Mouse (Mus musculus): ENCODE measurements around the gene Setd2. TPM values are rescaled to one million over a fixed set of nuclear protein-coding genes. Genes with fewer than 3 reads are reported as not detected.
A peak's percentile ranks its signal among the peaks of the same experiment; 100 is the strongest.

Gene Setd2
- 35.7 and 36.3 TPM in 2 replicates for polyA plus RNA-seq (2015; fragmentation: Nextera tagmentation; extraction: Ambion mirVana)

GRCm38 (mm10) chr9:110532538-110533291, at the start of gene Setd2:
TSS of gene Setd2 (plus strand) at chr9:110532597.
- Histone ChIP-seq H3K4me1 (replicated peaks) (peaks cover 39% of the 10 kb centered on the region), H3K27ac (replicated peaks) (peak within 1 kb of the TSS; percentile 99), H3K4me2 (peak within 1 kb of the TSS; percentile 90), H3K9me3 (no peaks in the 10 kb centered on the region), H3K27me3 (no peaks in the 10 kb centered on the region), H3K36me3 (no peaks in the 10 kb centered on the region), H3K9ac (peak within 1 kb of the TSS; percentile 97), H3K4me3 (peak within 1 kb of the TSS; percentile 94)
- WGBS, result under 1% methylated on average over 76 of the region's 109 CpGs
- peak; percentile 72 for ATAC-seq (ENCODE audit: low read depth)

GRCm38 (mm10) chr9:110488841-110489240, 43.6 kb upstream of the Setd2 start:
- no peak overlapping the region for H3K9ac ChIP-seq
- no peak overlapping the region for H3K4me3 ChIP-seq
- H3K36me3 ChIP-seq, result no peaks in the 10 kb centered on the region
- no peak overlapping the region for H3K4me2 ChIP-seq
- H3K27me3 ChIP-seq, result no peaks in the 10 kb centered on the region
- no peak overlapping the region for H3K27ac ChIP-seq (replicated peaks)
- H3K4me1 ChIP-seq (replicated peaks), result no peaks in the 10 kb centered on the region
- 13% methylated on average over 4 of the region's 4 CpGs for WGBS
- no peak for ATAC-seq (ENCODE audit: low read depth)
- H3K9me3 ChIP-seq, result peaks cover 6% of the 10 kb centered on the region

- no peaks in the 10 kb centered on the region for H3K36me3 ChIP-seq
- H3K9ac ChIP-seq, result no peak overlapping the region
- ATAC-seq (ENCODE audit: low read depth), result no peak
- no peak overlapping the region for H3K27ac ChIP-seq (replicated peaks)
- no peaks in the 10 kb centered on the region for H3K4me1 ChIP-seq (replicated peaks)
- H3K27me3 ChIP-seq, result no peaks in the 10 kb centered on the region
- 70% methylated on average over 5 of the region's 5 CpGs for WGBS
- H3K4me3 ChIP-seq, result no peak overlapping the region
- no peak overlapping the region for H3K4me2 ChIP-seq
- peaks cover 6% of the 10 kb centered on the region for H3K9me3 ChIP-seq
Measured at GRCm38 (mm10) chr9:110490913-110491312, 41.5 kb upstream of the Setd2 start.

DNA sequence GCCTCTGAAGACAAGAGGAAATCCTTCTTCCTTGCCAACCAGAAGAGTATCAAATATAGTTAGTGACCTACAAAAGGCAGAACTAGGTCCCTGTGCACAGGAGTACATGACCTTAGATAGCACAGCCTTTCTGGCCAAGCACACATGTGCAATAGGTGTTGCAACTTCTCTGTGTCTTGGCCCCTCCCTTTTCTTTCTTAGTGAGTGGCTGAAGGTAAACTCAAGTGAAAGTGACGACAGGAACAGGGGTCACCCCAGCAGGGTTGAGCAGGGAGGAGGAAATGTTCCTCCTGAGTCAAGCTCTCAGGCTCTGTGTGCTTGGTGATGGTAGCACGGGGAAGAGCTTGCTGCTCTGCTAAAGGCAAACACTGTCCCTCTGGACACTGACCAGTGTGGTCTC, 6.7 kb upstream of the Setd2 start:
- no peaks in the 10 kb centered on the region for H3K27me3 ChIP-seq
- H3K4me3 ChIP-seq, result no peak overlapping the region
- no peak overlapping the region for H3K9ac ChIP-seq
- peaks cover 3% of the 10 kb centered on the region; the same call in 1 of the 2 replicates for H3K4me1 ChIP-seq (replicated peaks)
- H3K9me3 ChIP-seq, result no peaks in the 10 kb centered on the region
- no peak overlapping the region for H3K4me2 ChIP-seq
- 57% methylated on average over 2 of the region's 2 CpGs for WGBS
- H3K36me3 ChIP-seq, result no peaks in the 10 kb centered on the region
- H3K27ac ChIP-seq (replicated peaks), result no peak overlapping the region
- ATAC-seq (ENCODE audit: low read depth), result no peak

DNA sequence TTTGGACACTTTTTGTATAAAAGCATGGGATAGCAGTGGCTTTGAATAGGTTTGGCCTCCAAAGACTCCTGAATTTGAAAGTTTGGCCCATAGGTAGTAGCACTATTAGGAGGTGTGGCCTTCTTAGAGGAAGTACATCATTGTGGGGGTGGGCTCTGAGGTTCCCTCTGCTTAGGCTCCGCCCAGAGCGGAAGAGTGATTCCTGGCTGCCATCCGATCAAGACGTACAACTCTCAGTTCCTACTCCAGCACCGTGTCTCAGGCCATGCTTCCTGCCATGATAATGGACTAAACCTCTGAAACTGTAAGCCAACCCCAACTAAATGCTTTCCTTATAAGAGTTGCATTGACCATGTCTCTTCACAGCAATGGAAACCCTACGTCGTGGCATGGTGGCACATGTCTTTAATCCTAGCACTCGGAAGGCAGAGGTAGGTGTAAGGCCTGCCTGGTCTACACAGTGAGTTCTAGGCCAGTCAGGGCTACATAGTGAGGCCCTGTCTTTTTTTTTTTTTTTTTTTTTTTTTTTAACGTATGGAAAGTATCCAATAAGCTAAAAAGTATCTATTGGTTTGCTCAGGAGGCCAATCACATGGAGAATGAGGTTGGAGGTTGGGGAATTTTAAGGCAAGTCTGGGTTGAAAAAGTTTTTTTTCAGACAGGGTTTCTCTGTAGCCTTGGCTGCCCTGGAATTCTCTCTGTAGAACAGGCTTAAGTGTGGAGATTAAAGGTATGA, 3.2 kb upstream of the Setd2 start:
- no peak overlapping the region for H3K4me3 ChIP-seq
- no peak overlapping the region for H3K9ac ChIP-seq
- no peak overlapping the region for H3K4me2 ChIP-seq
- no peaks in the 10 kb centered on the region for H3K36me3 ChIP-seq
- ATAC-seq (ENCODE audit: low read depth), result no peak
- H3K27ac ChIP-seq (replicated peaks), result no peak overlapping the region
- no peaks in the 10 kb centered on the region for H3K27me3 ChIP-seq
- WGBS, result 44% methylated on average over 9 of the region's 9 CpGs
- H3K9me3 ChIP-seq, result no peaks in the 10 kb centered on the region
- H3K4me1 ChIP-seq (replicated peaks), result peaks cover 18% of the 10 kb centered on the region

DNA sequence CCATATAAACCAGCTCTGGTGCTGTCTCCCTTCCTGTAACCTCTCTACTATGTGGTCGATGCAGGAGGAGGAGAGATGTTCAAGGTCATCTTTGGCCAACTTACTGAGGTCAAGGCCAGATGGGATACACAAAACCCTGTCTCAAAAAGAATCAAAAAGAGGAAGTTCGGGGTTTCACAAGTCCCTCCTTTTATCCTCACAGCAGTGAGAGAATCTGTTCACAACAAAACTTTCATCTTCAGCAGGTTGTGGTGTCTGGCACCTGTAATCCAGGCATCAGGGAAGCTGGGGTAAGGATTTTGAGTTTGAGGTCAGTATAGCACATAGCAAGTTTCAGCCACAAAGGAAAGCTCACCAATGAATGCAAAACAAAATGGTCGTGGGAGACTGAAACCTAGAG, 1.7 kb upstream of the Setd2 start:
- WGBS, result 74% methylated on average over 3 of the region's 3 CpGs
- H3K9ac ChIP-seq, result no peak overlapping the region
- no peak for ATAC-seq (ENCODE audit: low read depth)
- no peaks in the 10 kb centered on the region for H3K27me3 ChIP-seq
- no peaks in the 10 kb centered on the region for H3K36me3 ChIP-seq
- H3K4me2 ChIP-seq, result peak overlapping the region; percentile 58; the same call in 1 of the 2 replicates
- no peaks in the 10 kb centered on the region for H3K9me3 ChIP-seq
- no peak overlapping the region for H3K27ac ChIP-seq (replicated peaks)
- peaks cover 32% of the 10 kb centered on the region for H3K4me1 ChIP-seq (replicated peaks)
- H3K4me3 ChIP-seq, result no peak overlapping the region

DNA sequence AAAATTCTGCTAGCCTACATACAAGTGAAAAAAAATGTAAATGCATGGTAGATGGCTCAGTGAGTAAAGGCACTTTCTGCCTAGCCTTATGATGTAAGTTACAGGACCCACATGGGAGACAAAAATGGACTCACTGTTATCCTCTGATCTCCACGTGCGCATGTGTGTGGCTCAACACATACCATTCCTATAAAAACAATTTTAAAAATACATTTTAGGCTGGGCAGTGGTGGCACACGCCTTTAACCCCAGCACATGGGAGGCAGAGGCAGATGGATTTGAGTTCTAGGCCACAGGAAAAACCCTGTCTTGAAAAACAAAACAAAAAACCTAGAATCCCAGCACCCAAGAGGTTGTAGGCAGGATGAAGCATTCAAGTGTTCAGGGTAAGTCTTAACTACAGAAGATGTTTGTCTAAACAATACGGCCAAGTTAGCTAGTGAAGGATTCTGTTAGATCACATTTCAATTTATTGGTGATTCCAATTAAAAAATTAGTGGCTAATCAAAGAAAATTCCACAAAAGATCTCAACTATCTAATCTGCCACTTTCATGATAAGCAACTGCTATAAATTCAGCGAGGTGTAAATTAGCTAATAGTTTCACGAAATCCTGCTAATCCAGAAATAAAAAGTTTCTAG, 1.1 kb upstream of the Setd2 start:
- H3K4me1 ChIP-seq (replicated peaks), result peaks cover 39% of the 10 kb centered on the region
- peak overlapping the region; percentile 58 for H3K4me2 ChIP-seq
- no peak for ATAC-seq (ENCODE audit: low read depth)
- H3K27me3 ChIP-seq, result no peaks in the 10 kb centered on the region
- peak overlapping the region; percentile 97 for H3K9ac ChIP-seq
- peak overlapping the region; percentile 99; the same call in 1 of the 2 replicates for H3K27ac ChIP-seq (replicated peaks)
- H3K36me3 ChIP-seq, result no peaks in the 10 kb centered on the region
- 32% methylated on average over 6 of the region's 6 CpGs for WGBS
- no peaks in the 10 kb centered on the region for H3K9me3 ChIP-seq
- H3K4me3 ChIP-seq, result peak overlapping the region; percentile 94

- no peaks in the 10 kb centered on the region for H3K27me3 ChIP-seq
- peak overlapping the region; percentile 94 for H3K4me3 ChIP-seq
- H3K4me1 ChIP-seq (replicated peaks), result peaks cover 39% of the 10 kb centered on the region
- H3K9ac ChIP-seq, result peak overlapping the region; percentile 97
- H3K27ac ChIP-seq (replicated peaks), result peak overlapping the region; percentile 99
- peak; percentile 100 for ATAC-seq (ENCODE audit: low read depth)
- peak overlapping the region; percentile 58 for H3K4me2 ChIP-seq
- under 1% methylated on average over 49 of the region's 53 CpGs for WGBS
- no peaks in the 10 kb centered on the region for H3K36me3 ChIP-seq
- no peaks in the 10 kb centered on the region for H3K9me3 ChIP-seq
Measured at GRCm38 (mm10) chr9:110531914-110532489, 395 bp upstream of the Setd2 start.

GRCm38 (mm10) chr9:110533645-110534044, 1.2 kb downstream of the Setd2 start:
- Histone ChIP-seq H3K9me3 (no peaks in the 10 kb centered on the region), H3K27me3 (no peaks in the 10 kb centered on the region), H3K4me1 (replicated peaks) (peaks cover 39% of the 10 kb centered on the region), H3K4me2 (peak overlapping the region; percentile 90), H3K36me3 (no peaks in the 10 kb centered on the region), H3K4me3 (peak overlapping the region; percentile 94), H3K9ac (peak overlapping the region; percentile 97), H3K27ac (replicated peaks) (no peak overlapping the region)
- ATAC-seq (ENCODE audit: low read depth), result no peak
- WGBS, result 50% methylated on average over 5 of the region's 5 CpGs

DNA sequence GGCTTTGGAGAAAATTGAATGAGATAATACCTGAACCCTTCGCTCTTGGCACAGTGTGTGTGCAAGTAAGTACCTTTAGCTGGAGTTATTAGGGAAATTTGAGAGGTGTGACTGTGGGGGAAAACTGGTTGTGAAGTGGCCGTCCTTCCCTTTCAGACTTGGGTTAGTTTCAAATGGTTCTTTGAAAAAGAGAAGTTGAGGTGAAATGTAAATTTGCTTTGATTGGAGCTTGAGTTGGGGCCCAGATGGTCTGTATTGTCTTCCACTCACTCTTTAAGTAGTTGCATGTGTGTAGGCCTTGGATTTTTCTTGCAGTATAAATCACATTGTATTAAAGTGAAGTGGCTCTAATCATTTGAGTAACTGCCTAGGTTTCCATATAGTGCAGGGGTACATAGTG, 2.7 kb downstream of the Setd2 start:
- H3K4me2 ChIP-seq, result peak overlapping the region; percentile 90
- H3K36me3 ChIP-seq, result no peaks in the 10 kb centered on the region
- H3K9ac ChIP-seq, result no peak overlapping the region
- WGBS, result 74% methylated on average over 2 of the region's 2 CpGs
- H3K4me1 ChIP-seq (replicated peaks), result peaks cover 39% of the 10 kb centered on the region
- no peak overlapping the region for H3K27ac ChIP-seq (replicated peaks)
- no peak for ATAC-seq (ENCODE audit: low read depth)
- H3K4me3 ChIP-seq, result no peak overlapping the region
- no peaks in the 10 kb centered on the region for H3K27me3 ChIP-seq
- H3K9me3 ChIP-seq, result no peaks in the 10 kb centered on the region

GRCm38 (mm10) chr9:110536636-110537035, 4.2 kb downstream of the Setd2 start:
- no peak overlapping the region for H3K9ac ChIP-seq
- H3K27me3 ChIP-seq, result no peaks in the 10 kb centered on the region
- WGBS, result 93% methylated on average over 2 of the region's 2 CpGs
- H3K9me3 ChIP-seq, result no peaks in the 10 kb centered on the region
- no peak overlapping the region for H3K4me3 ChIP-seq
- no peak for ATAC-seq (ENCODE audit: low read depth)
- H3K4me1 ChIP-seq (replicated peaks), result peaks cover 29% of the 10 kb centered on the region
- no peak overlapping the region for H3K4me2 ChIP-seq
- no peak overlapping the region for H3K27ac ChIP-seq (replicated peaks)
- H3K36me3 ChIP-seq, result no peaks in the 10 kb centered on the region

GRCm38 (mm10) chr9:110538511-110538910, 6.1 kb downstream of the Setd2 start:
- Histone ChIP-seq H3K27ac (replicated peaks) (no peak overlapping the region), H3K9ac (no peak overlapping the region), H3K4me1 (replicated peaks) (peaks cover 28% of the 10 kb centered on the region), H3K4me2 (no peak overlapping the region), H3K36me3 (no peaks in the 10 kb centered on the region), H3K27me3 (no peaks in the 10 kb centered on the region), H3K4me3 (no peak overlapping the region), H3K9me3 (no peaks in the 10 kb centered on the region)
- ATAC-seq (ENCODE audit: low read depth), result no peak
